Mouse (Mus musculus): Measurements from ENCODE around the gene Derl3. TPM values are rescaled to one million over a fixed set of nuclear protein-coding genes. Genes with fewer than 3 reads are reported as not detected.

Gene Derl3
- polyA plus RNA-seq, 1 experiment from 2014 or later = 0.21 TPM

Other genes with a start within 250 kb of the Derl3 start
- 1.0 and 1.4 TPM in 2 replicates for gene Susd2, start 249.4 kb upstream of the Derl3 start, polyA plus RNA-seq (2015; fragmentation: Nextera tagmentation; extraction: Ambion mirVana)
- gene Cabin1, start 129.1 kb upstream of the Derl3 start, polyA plus RNA-seq (2015; fragmentation: Nextera tagmentation; extraction: Ambion mirVana) = 15.4 and 16.6 TPM in 2 replicates
- 180 and 186 TPM in 2 replicates for gene Ddt, start 120.0 kb upstream of the Derl3 start, polyA plus RNA-seq (2015; fragmentation: Nextera tagmentation; extraction: Ambion mirVana)
- not detected in 2 replicates for gene Gm20441, start 112.5 kb upstream of the Derl3 start, polyA plus RNA-seq (2015; fragmentation: Nextera tagmentation; extraction: Ambion mirVana)
- 8.0 and 10.3 TPM in 2 replicates for gene Gstt3, start 112.0 kb upstream of the Derl3 start, polyA plus RNA-seq (2015; fragmentation: Nextera tagmentation; extraction: Ambion mirVana)
- 49.2 and 50.2 TPM in 2 replicates for gene Gstt1, start 94.8 kb upstream of the Derl3 start, polyA plus RNA-seq (2015; fragmentation: Nextera tagmentation; extraction: Ambion mirVana)
- not detected in 2 replicates for gene Gstt4, start 70.9 kb upstream of the Derl3 start, polyA plus RNA-seq (2015; fragmentation: Nextera tagmentation; extraction: Ambion mirVana)
- 35.3 and 39.2 TPM in 2 replicates for gene Gstt2, start 56.0 kb upstream of the Derl3 start, polyA plus RNA-seq (2015; fragmentation: Nextera tagmentation; extraction: Ambion mirVana)
- 877 and 1,047 TPM in 2 replicates for gene Mif, start 33.2 kb upstream of the Derl3 start, polyA plus RNA-seq (2015; fragmentation: Nextera tagmentation; extraction: Ambion mirVana)
- gene Smarcb1, start 28.2 kb downstream of the Derl3 start, polyA plus RNA-seq (2015; fragmentation: Nextera tagmentation; extraction: Ambion mirVana) = 85.6 and 88.1 TPM in 2 replicates
- gene Chchd10, start 39.7 kb downstream of the Derl3 start, polyA plus RNA-seq (2015; fragmentation: Nextera tagmentation; extraction: Ambion mirVana) = 88.0 and 110 TPM in 2 replicates
- gene Mmp11, start 43.1 kb downstream of the Derl3 start, polyA plus RNA-seq (2015; fragmentation: Nextera tagmentation; extraction: Ambion mirVana) = 3.6 and 4.1 TPM in 2 replicates
- gene Gm867, start 47.3 kb downstream of the Derl3 start, polyA plus RNA-seq (2015; fragmentation: Nextera tagmentation; extraction: Ambion mirVana) = 21.7 and 25.1 TPM in 2 replicates
- gene Vpreb3, start 49.6 kb downstream of the Derl3 start, polyA plus RNA-seq (2015; fragmentation: Nextera tagmentation; extraction: Ambion mirVana) = 0.67 and 0.81 TPM in 2 replicates
- 0.08 TPM in 1 of 2 replicates, not detected in the other for gene Gm5134, start 61.1 kb downstream of the Derl3 start, polyA plus RNA-seq (2015; fragmentation: Nextera tagmentation; extraction: Ambion mirVana)
- gene Zfp280b, start 139.2 kb downstream of the Derl3 start, polyA plus RNA-seq (2015; fragmentation: Nextera tagmentation; extraction: Ambion mirVana) = 12.7 and 15.9 TPM in 2 replicates
- 0.13 and 0.20 TPM in 2 replicates for gene Slc5a4b, start 217.5 kb downstream of the Derl3 start, polyA plus RNA-seq (2015; fragmentation: Nextera tagmentation; extraction: Ambion mirVana)